Mouse (Mus musculus): ENCODE measurements at regions not wholly inside any gene's neighbourhood (a gene's known extent, or its start where the extent isn't known, plus 50 kb on each side); places are given as distances from the start of the nearest gene placed in this dataset.

DNA sequence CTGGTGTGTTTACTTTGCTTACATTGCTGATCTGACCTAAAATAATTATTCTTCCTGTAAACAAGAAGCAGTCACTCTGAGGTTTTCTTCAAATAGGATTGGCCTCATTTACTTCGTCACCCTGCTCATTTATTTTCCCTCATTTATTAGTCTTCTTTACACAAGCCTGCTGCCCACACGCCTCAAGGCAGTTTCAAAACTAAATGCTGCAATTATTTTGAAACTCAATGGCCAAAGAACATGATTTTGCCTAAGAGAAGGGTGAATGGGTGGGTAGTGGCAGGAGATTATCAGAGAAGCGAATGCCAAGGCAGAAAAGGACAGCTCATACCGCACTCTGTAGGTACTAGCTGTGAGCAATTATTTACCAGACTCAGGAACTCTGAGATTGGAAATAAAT lies 227.8 kb downstream of the Hlx start:
- no peak overlapping the region for H3K9ac ChIP-seq (ENCODE audit: low read depth, low read length)
- no peaks in the 10 kb centered on the region for H3K27me3 ChIP-seq (ENCODE audit: control insufficient read depth, insufficient read depth, low read depth, low read length)
- no peaks in the 10 kb centered on the region; the same call in 1 of the 2 replicates for H3K9me3 ChIP-seq (replicated peaks; ENCODE audit: control insufficient read depth, low read length)
- H3K4me3 ChIP-seq (ENCODE audit: low read depth, low read length), result no peak overlapping the region
- H3K27ac ChIP-seq (ENCODE audit: low read length), result no peak overlapping the region
- no peak for ATAC-seq (ENCODE audit: low read depth)
- H3K4me1 ChIP-seq (ENCODE audit: control insufficient read depth, low read depth, low read length), result no peaks in the 10 kb centered on the region
- H3K4me2 ChIP-seq (ENCODE audit: low read depth, low read length), result no peak overlapping the region
- H3K36me3 ChIP-seq (ENCODE audit: control insufficient read depth, insufficient read depth), result no peaks in the 10 kb centered on the region
- 50% methylated on average over 4 of the region's 4 CpGs for WGBS (ENCODE audit: insufficient replicate concordance)

DNA sequence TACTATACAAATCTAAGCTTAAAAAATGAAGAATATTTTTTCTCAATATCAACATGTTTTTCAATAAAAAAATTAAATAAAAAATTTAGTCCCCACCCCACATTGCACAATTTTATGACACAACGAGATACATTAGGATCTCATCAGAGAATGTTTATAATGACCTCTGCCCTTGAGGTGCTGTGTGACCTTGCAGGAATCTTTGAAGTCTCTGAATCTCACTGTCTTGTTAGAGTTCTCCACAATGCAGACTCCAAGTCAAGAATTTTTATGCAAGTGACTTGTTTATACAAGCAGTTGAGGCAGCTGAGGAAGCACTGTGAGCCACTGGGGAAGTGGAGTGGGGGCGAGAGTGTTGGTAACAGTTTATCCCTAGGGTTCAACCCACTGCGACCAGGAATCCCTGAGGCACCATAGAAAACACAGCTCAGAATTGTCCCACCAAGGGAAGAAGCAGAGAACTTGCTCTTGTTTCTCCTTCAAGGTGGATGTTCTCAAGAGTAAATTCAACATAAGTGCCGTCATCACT lies 228.5 kb downstream of the Hlx start:
- Histone ChIP-seq H3K4me3 (ENCODE audit: low read depth, low read length) (no peak overlapping the region), H3K27ac (ENCODE audit: low read length) (no peak overlapping the region)

GRCm38 (mm10) chr1:184500702-184501101 lies 231.7 kb downstream of the Hlx start:
- H3K27me3 ChIP-seq (ENCODE audit: control insufficient read depth, insufficient read depth, low read depth, low read length), result no peaks in the 10 kb centered on the region
- H3K4me1 ChIP-seq (ENCODE audit: control insufficient read depth, low read depth, low read length), result no peaks in the 10 kb centered on the region
- H3K9me3 ChIP-seq (replicated peaks; ENCODE audit: control insufficient read depth, low read length), result no peaks in the 10 kb centered on the region; the same call in none of the 2 replicates
- H3K4me2 ChIP-seq (ENCODE audit: low read depth, low read length), result no peak overlapping the region
- no peak for ATAC-seq (ENCODE audit: low read depth)
- no peak overlapping the region for H3K27ac ChIP-seq (ENCODE audit: low read length)
- no peaks in the 10 kb centered on the region for H3K36me3 ChIP-seq (ENCODE audit: control insufficient read depth, insufficient read depth)
- 65% methylated on average over 5 of the region's 5 CpGs for WGBS (ENCODE audit: insufficient replicate concordance)
- no peak overlapping the region for H3K9ac ChIP-seq (ENCODE audit: low read depth, low read length)
- H3K4me3 ChIP-seq (ENCODE audit: low read depth, low read length), result no peak overlapping the region

More for the DNA sequence above, 228.5 kb downstream of the Hlx start:
- H3K4me1 ChIP-seq (ENCODE audit: control insufficient read depth, low read depth, low read length), result no peaks in the 10 kb centered on the region
- no peak for ATAC-seq (ENCODE audit: low read depth)
- no peak overlapping the region for H3K4me2 ChIP-seq (ENCODE audit: low read depth, low read length)
- no peaks in the 10 kb centered on the region for H3K36me3 ChIP-seq (ENCODE audit: control insufficient read depth, insufficient read depth)
- H3K9ac ChIP-seq (ENCODE audit: low read depth, low read length), result no peak overlapping the region
- H3K27me3 ChIP-seq (ENCODE audit: control insufficient read depth, insufficient read depth, low read depth, low read length), result no peaks in the 10 kb centered on the region
- WGBS (ENCODE audit: insufficient replicate concordance), result 63% methylated on average over 4 of the region's 4 CpGs
- H3K9me3 ChIP-seq (replicated peaks; ENCODE audit: control insufficient read depth, low read length), result no peaks in the 10 kb centered on the region; the same call in 1 of the 2 replicates

DNA sequence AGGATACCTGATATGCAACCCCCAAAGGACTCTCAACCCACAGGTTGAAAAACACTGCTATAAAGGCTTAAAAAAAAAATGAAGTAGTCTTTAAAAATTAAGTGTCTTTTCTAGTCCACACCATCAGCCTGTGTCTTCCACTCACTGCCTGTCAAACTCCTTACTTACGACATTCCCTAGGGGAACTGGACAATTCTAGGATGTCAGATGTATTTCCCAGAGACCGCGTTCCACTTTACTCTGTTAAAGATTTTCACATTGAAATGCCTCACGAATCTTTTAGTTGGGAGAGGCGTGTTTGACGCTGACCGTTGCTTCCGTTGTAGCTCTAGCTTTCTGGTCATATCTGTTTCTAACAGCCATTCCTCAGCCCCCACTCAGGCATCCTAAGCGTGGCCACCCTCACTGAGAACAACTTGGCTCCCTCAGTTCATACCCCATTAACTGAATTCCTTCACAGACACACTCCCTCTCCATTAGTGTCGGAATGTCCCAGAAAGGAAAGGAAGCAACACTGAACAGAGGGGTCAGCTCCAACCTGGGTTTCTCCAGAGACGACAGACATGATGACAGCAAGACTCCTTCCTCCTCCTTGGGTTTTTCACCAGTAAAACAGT lies 233.4 kb downstream of the Hlx start:
- Histone ChIP-seq H3K9me3 (replicated peaks; ENCODE audit: control insufficient read depth, low read length) (no peaks in the 10 kb centered on the region; the same call in none of the 2 replicates), H3K4me2 (ENCODE audit: low read depth, low read length) (no peak overlapping the region), H3K9ac (ENCODE audit: low read depth, low read length) (no peak overlapping the region), H3K4me3 (ENCODE audit: low read depth, low read length) (no peak overlapping the region), H3K27me3 (ENCODE audit: control insufficient read depth, insufficient read depth, low read depth, low read length) (no peaks in the 10 kb centered on the region), H3K27ac (ENCODE audit: low read length) (no peak overlapping the region), H3K36me3 (ENCODE audit: control insufficient read depth, insufficient read depth) (no peaks in the 10 kb centered on the region), H3K4me1 (ENCODE audit: control insufficient read depth, low read depth, low read length) (no peaks in the 10 kb centered on the region)
- 64% methylated on average over 11 of the region's 11 CpGs for WGBS (ENCODE audit: insufficient replicate concordance)
- no peak for ATAC-seq (ENCODE audit: low read depth)

- Histone ChIP-seq H3K27me3 (ENCODE audit: control insufficient read depth, insufficient read depth, low read depth, low read length) (no peaks in the 10 kb centered on the region), H3K4me1 (ENCODE audit: control insufficient read depth, low read depth, low read length) (no peaks in the 10 kb centered on the region), H3K9me3 (replicated peaks; ENCODE audit: control insufficient read depth, low read length) (no peaks in the 10 kb centered on the region; the same call in 1 of the 2 replicates), H3K9ac (ENCODE audit: low read depth, low read length) (no peak overlapping the region), H3K27ac (ENCODE audit: low read length) (no peak overlapping the region), H3K4me2 (ENCODE audit: low read depth, low read length) (no peak overlapping the region), H3K4me3 (ENCODE audit: low read depth, low read length) (no peak overlapping the region), H3K36me3 (ENCODE audit: control insufficient read depth, insufficient read depth) (no peaks in the 10 kb centered on the region)
- ATAC-seq (ENCODE audit: low read depth), result no peak
- WGBS (ENCODE audit: insufficient replicate concordance), result 36% methylated on average over 1 of the region's 1 CpGs
Observed at GRCm38 (mm10) chr1:184497007-184497406, 235.4 kb downstream of the Hlx start.

DNA sequence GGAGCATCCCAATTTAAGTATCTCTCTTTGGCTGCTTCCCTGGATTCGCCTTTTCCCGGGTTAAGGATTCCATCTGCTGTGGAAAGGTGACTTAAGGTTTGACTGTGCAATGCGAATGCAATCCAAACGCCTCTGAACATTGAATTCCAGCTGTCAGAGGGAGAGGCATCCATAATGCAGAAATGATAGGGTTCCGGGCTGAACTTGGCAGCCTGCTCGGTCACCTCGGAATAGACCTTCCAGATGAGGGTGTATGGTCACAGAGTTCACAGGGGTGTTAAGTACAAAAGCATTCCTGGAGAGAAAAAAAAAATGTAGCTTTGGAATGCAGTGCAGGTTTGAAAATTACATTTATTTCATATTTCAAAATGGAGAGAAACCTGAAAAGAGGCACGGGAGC lies 238.6 kb downstream of the Hlx start:
- ATAC-seq (ENCODE audit: low read depth), result no peak
- Histone ChIP-seq H3K27ac (ENCODE audit: low read length) (no peak overlapping the region), H3K4me1 (ENCODE audit: control insufficient read depth, low read depth, low read length) (no peaks in the 10 kb centered on the region), H3K27me3 (ENCODE audit: control insufficient read depth, insufficient read depth, low read depth, low read length) (no peaks in the 10 kb centered on the region), H3K9ac (ENCODE audit: low read depth, low read length) (no peak overlapping the region), H3K4me2 (ENCODE audit: low read depth, low read length) (no peak overlapping the region), H3K36me3 (ENCODE audit: control insufficient read depth, insufficient read depth) (no peaks in the 10 kb centered on the region), H3K9me3 (replicated peaks; ENCODE audit: control insufficient read depth, low read length) (no peaks in the 10 kb centered on the region; the same call in 1 of the 2 replicates), H3K4me3 (ENCODE audit: low read depth, low read length) (no peak overlapping the region)
- WGBS (ENCODE audit: insufficient replicate concordance), result 63% methylated on average over 8 of the region's 8 CpGs

GRCm38 (mm10) chr1:184492115-184492514 lies 240.3 kb downstream of the Hlx start:
- ATAC-seq (ENCODE audit: low read depth), result no peak
- Histone ChIP-seq H3K9me3 (replicated peaks; ENCODE audit: control insufficient read depth, low read length) (no peaks in the 10 kb centered on the region), H3K36me3 (ENCODE audit: control insufficient read depth, insufficient read depth) (no peaks in the 10 kb centered on the region), H3K27me3 (ENCODE audit: control insufficient read depth, insufficient read depth, low read depth, low read length) (no peaks in the 10 kb centered on the region), H3K27ac (ENCODE audit: low read length) (no peak overlapping the region), H3K9ac (ENCODE audit: low read depth, low read length) (no peak overlapping the region), H3K4me3 (ENCODE audit: low read depth, low read length) (no peak overlapping the region), H3K4me1 (ENCODE audit: control insufficient read depth, low read depth, low read length) (no peaks in the 10 kb centered on the region), H3K4me2 (ENCODE audit: low read depth, low read length) (no peak overlapping the region)
- 70% methylated on average over 3 of the region's 3 CpGs for WGBS (ENCODE audit: insufficient replicate concordance)

GRCm38 (mm10) chr1:184491252-184491651 lies 241.2 kb downstream of the Hlx start:
- H3K9me3 ChIP-seq (replicated peaks; ENCODE audit: control insufficient read depth, low read length), result no peaks in the 10 kb centered on the region
- H3K4me3 ChIP-seq (ENCODE audit: low read depth, low read length), result no peak overlapping the region
- H3K27ac ChIP-seq (ENCODE audit: low read length), result no peak overlapping the region
- H3K4me2 ChIP-seq (ENCODE audit: low read depth, low read length), result no peak overlapping the region
- 35% methylated on average over 4 of the region's 4 CpGs for WGBS (ENCODE audit: insufficient replicate concordance)
- no peak for ATAC-seq (ENCODE audit: low read depth)
- H3K36me3 ChIP-seq (ENCODE audit: control insufficient read depth, insufficient read depth), result no peaks in the 10 kb centered on the region
- no peak overlapping the region for H3K9ac ChIP-seq (ENCODE audit: low read depth, low read length)
- H3K4me1 ChIP-seq (ENCODE audit: control insufficient read depth, low read depth, low read length), result no peaks in the 10 kb centered on the region
- H3K27me3 ChIP-seq (ENCODE audit: control insufficient read depth, insufficient read depth, low read depth, low read length), result no peaks in the 10 kb centered on the region

DNA sequence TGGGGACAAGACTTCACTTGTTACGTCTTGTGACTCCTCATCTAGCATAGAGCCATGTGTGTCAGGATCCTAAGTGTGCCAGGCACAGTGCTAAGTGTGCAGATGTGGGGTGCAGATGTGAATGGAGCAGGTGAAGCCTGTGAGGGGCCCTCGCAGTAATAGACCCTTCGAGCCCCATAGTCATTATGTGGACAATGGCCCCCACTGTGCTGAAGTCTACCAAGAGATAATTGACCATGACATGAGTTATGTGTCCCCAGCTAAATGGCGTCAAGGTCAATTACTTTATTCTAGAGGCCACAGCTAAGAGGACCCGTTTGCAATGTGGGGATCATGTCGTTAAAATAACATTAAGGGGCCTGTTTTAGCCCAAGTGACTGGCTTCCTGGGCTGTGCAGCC lies 245.0 kb downstream of the Hlx start:
- H3K36me3 ChIP-seq (ENCODE audit: control insufficient read depth, insufficient read depth), result no peaks in the 10 kb centered on the region
- no peak for ATAC-seq (ENCODE audit: low read depth)
- no peaks in the 10 kb centered on the region for H3K9me3 ChIP-seq (replicated peaks; ENCODE audit: control insufficient read depth, low read length)
- no peak overlapping the region for H3K4me2 ChIP-seq (ENCODE audit: low read depth, low read length)
- no peak overlapping the region for H3K4me3 ChIP-seq (ENCODE audit: low read depth, low read length)
- H3K27ac ChIP-seq (ENCODE audit: low read length), result no peak overlapping the region
- no peaks in the 10 kb centered on the region for H3K27me3 ChIP-seq (ENCODE audit: control insufficient read depth, insufficient read depth, low read depth, low read length)
- H3K9ac ChIP-seq (ENCODE audit: low read depth, low read length), result no peak overlapping the region
- 49% methylated on average over 6 of the region's 6 CpGs for WGBS (ENCODE audit: insufficient replicate concordance)
- H3K4me1 ChIP-seq (ENCODE audit: control insufficient read depth, low read depth, low read length), result no peaks in the 10 kb centered on the region
